Mouse (Mus musculus) liver, adult 2 months (tissue): ENCODE results near the gene Ugdh.

Experiments
- CTCF ChIP-seq: fragments of 200-500 bp; IDR thresholded peaks from 2 replicates; pipeline ENCODE4 v1.5.1; 2011; ENCODE audit warnings: low read depth, low read length, control low read depth
- POLR2A ChIP-seq: fragments of 200-500 bp; IDR thresholded peaks from 2 replicates; pipeline ENCODE4 v1.6.1; 2011; ENCODE audit warnings: low read length, control low read depth; ENCODE audit not compliant: insufficient read depth; ENCODE audit errors: extremely low read depth

DNA sequence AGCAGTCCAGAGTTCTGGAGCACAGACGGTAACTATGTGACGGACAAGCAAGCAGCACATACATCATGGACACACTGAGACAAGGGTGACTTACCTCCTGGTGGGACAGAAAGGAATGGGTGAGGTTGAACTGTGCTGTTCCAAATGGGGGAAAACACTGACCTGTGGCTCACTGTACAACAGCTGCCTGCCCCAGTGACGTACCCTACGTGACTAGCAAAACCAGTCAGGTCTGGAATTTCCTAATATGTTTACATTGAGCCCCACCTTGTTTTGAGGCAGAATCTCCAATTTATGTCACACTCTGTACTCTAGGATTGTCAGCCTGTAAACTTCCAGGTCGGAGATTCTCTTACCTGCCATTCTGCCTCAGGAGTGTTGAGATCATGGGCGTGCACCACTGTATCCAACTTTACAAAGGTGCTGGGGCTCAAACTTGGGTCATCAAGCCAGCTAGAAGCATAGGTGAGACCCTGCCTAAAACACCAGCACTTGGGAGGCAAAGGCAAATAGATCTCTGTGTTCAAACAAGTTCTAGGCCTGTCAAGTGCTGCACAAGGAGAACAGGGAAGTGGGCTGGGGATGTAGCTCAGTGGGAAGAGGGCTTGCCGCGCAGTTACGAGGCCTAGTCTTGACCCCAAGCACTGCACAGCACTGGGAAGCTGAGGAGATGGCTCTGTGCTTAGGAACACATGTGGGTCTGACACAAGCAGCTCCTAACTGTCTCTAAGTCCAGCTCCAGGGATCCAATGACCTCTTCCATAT, 44.1 kb upstream of the Ugdh start:
- no peak for TF ChIP-seq POLR2A
- TF ChIP-seq CTCF, result no peak
